In the genomic region with DNA sequence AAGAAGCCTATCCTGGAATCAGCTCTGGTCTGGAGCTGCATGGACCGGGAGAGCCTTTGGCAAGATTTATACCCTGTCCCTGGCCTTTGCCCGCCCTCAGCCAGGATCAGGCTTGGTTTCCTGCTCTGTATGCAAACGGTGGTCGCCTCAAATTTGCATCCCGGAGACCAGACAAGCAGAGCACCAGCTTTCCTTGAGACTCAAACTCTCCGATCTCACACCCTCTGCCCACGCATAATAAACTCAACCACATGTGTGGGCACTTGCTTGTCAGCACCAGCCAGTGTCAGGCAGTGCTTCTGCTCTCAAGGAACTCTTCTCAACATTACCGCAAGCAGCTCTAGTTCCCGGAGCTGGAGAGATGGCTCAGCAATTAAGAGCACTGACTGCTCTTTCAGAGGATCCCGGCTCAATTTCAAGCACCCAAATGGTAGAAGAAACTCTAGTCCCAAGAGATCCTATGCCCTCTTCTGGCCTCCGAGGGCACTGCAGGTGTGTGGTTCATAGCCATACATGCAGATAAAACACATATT, we compare ENCODE assay signal across 8 mouse cellular contexts. TPM values are rescaled to one million over a fixed set of nuclear protein-coding genes. Genes with fewer than 3 reads are reported as not detected.
DNase-seq lines count a peak whose midpoint lies in the region; ATAC-seq and TF ChIP-seq lines count a peak whose summit lies in the region.

No protein-coding gene starts in this region.

- TF ChIP-seq EP300 in heart, postnatal 0 days (IDR thresholded peaks at IDR 0.05; ENCODE audit: low read depth) = no peak
- no peak for TF ChIP-seq EP300 in lung, postnatal 0 days (IDR thresholded peaks at IDR 0.05)

- peak overlapping the region; percentile 57 for H3K9ac ChIP-seq in forebrain, embryonic 11.5 days (ENCODE audit: low read length)
- peak overlapping the region; percentile 32 for H3K9ac ChIP-seq in heart, postnatal 0 days (replicated peaks; ENCODE audit: low read depth, low read length)
- H3K9ac ChIP-seq in lung, postnatal 0 days (replicated peaks; ENCODE audit: low read depth) = peak overlapping the region; percentile 54

- H3K4me3 ChIP-seq in forebrain, embryonic 11.5 days (ENCODE audit: low read depth, low read length) = peak overlapping the region; percentile 35
- peak overlapping the region; percentile 47 for H3K4me3 ChIP-seq in heart, postnatal 0 days (ENCODE audit: low read depth, low read length)
- peak overlapping the region; percentile 45 for H3K4me3 ChIP-seq in lung, postnatal 0 days (ENCODE audit: low read depth, low read length)

- H3K27ac ChIP-seq in forebrain, embryonic 11.5 days (ENCODE audit: low read depth, low read length) = peak overlapping the region; percentile 66; the same call in 1 of the 2 replicates
- H3K27ac ChIP-seq in heart, postnatal 0 days (ENCODE audit: low read depth) = peak overlapping the region; percentile 80
- peak overlapping the region; percentile 84 for H3K27ac ChIP-seq in lung, postnatal 0 days (ENCODE audit: low read length)

- peak; percentile 91 for DNase-seq in ES-CJ7 (ENCODE audit: low read depth, low spot score)
- peak; percentile 59 for DNase-seq in c-Kit-negative CD71-positive TER-119-positive erythroid progenitor cells, embryonic 14.5 days (ENCODE audit: low read depth, low spot score)
- DNase-seq in forebrain, embryonic 11.5 days (ENCODE audit: low spot score) = peak; percentile 83
- peak; percentile 36 for DNase-seq in heart, postnatal 0 days (ENCODE audit: low spot score)
- DNase-seq in kidney, postnatal 14 days = peak; percentile 81
- DNase-seq in lung, postnatal 0 days (ENCODE audit: low spot score) = peak; percentile 72
- DNase-seq in ovary, postnatal 14 days (ENCODE audit: low spot score) = peak; percentile 65
- DNase-seq in thymus, postnatal 14 days = peak; percentile 86

- peak; percentile 59 for TF ChIP-seq CTCF in heart, postnatal 0 days (IDR thresholded peaks at IDR 0.05; ENCODE audit: low read depth)
- TF ChIP-seq CTCF in lung, postnatal 0 days (IDR thresholded peaks at IDR 0.05) = peak; percentile 76

- no peaks in the 10 kb centered on the region for H3K9me3 ChIP-seq in forebrain, embryonic 11.5 days (ENCODE audit: control insufficient read depth, low read length)
- no peaks in the 10 kb centered on the region for H3K9me3 ChIP-seq in heart, postnatal 0 days (replicated peaks; ENCODE audit: control insufficient read depth, low read length)
- H3K9me3 ChIP-seq in lung, postnatal 0 days (ENCODE audit: low read length) = no peaks in the 10 kb centered on the region

- WGBS in forebrain, embryonic 11.5 days = 4% methylated on average over 11 of the region's 11 CpGs
- 3% methylated on average over 11 of the region's 11 CpGs for WGBS in heart, postnatal 0 days
- WGBS in lung, postnatal 0 days = 3% methylated on average over 11 of the region's 11 CpGs

- H3K4me2 ChIP-seq in forebrain, embryonic 11.5 days (ENCODE audit: low read depth, low read length, severe bottlenecking) = peak overlapping the region; percentile 75
- H3K4me2 ChIP-seq in heart, postnatal 0 days (ENCODE audit: low read depth, low read length) = peak overlapping the region; percentile 80
- H3K4me2 ChIP-seq in lung, postnatal 0 days (replicated peaks; ENCODE audit: low read depth, low read length) = peak overlapping the region; percentile 83

- peak; percentile 28 for ATAC-seq in forebrain, embryonic 11.5 days (replicated peaks; ENCODE audit: low FRiP score)
- peak; percentile 12 for ATAC-seq in heart, postnatal 0 days (ENCODE audit: insufficient read depth, low read depth)
- ATAC-seq in lung, postnatal 0 days = peak; percentile 12

- H3K4me1 ChIP-seq in forebrain, embryonic 11.5 days (replicated peaks; ENCODE audit: control insufficient read depth, insufficient read depth, low read length) = peaks cover 6% of the 10 kb centered on the region; the same call in 1 of the 2 replicates
- H3K4me1 ChIP-seq in heart, postnatal 0 days (ENCODE audit: control insufficient read depth, insufficient read depth) = peaks cover 3% of the 10 kb centered on the region
- H3K4me1 ChIP-seq in lung, postnatal 0 days (ENCODE audit: insufficient read depth, low read depth, low read length) = 0 out of 2 replicates have a peak, but pooled peaks cover 2% of the 10 kb centered on the region

- H3K36me3 ChIP-seq in forebrain, embryonic 11.5 days (ENCODE audit: control insufficient read depth, insufficient read depth, low read length) = peaks cover 10% of the 10 kb centered on the region
- H3K36me3 ChIP-seq in heart, postnatal 0 days (replicated peaks; ENCODE audit: control insufficient read depth, insufficient read depth, low read length) = peaks cover 21% of the 10 kb centered on the region
- no peaks in the 10 kb centered on the region; the same call in 1 of the 2 replicates for H3K36me3 ChIP-seq in lung, postnatal 0 days (ENCODE audit: insufficient read depth, low read length)

- no peaks in the 10 kb centered on the region for H3K27me3 ChIP-seq in forebrain, embryonic 11.5 days (ENCODE audit: control insufficient read depth, insufficient read depth, low read length)
- H3K27me3 ChIP-seq in heart, postnatal 0 days (ENCODE audit: control insufficient read depth, insufficient read depth, low read length) = no peaks in the 10 kb centered on the region
- H3K27me3 ChIP-seq in lung, postnatal 0 days (replicated peaks; ENCODE audit: insufficient read depth, low read length) = no peaks in the 10 kb centered on the region

RNA-seq across cellular contexts. Expression of a gene that starts 6.7 kb away (rescaled TPM):
- polyA plus RNA-seq in forebrain, embryonic 11.5 days (2014; fragmentation: Nextera tagmentation; extraction: Ambion mirVana) = 45.7 and 46.9 TPM in 2 replicates
- 82.6 and 106 TPM in 2 replicates for total RNA-seq in heart, postnatal 0 days (2014; rRNA removed; ENCODE audit: low replicate concordance)
- 38.0 and 38.4 TPM in 2 replicates for polyA plus RNA-seq in heart, postnatal 0 days (2015; fragmentation: Nextera tagmentation; extraction: Ambion mirVana)
- 72.5 and 75.0 TPM in 2 replicates for polyA plus RNA-seq in lung, postnatal 0 days (2015; fragmentation: Nextera tagmentation; extraction: Ambion mirVana)

RNA-seq across cellular contexts. Expression of a gene that starts 11.2 kb away (rescaled TPM):
- 0.13 and 0.21 TPM in 2 replicates for polyA plus RNA-seq in forebrain, embryonic 11.5 days (2014; fragmentation: Nextera tagmentation; extraction: Ambion mirVana)
- not detected in 2 replicates for total RNA-seq in heart, postnatal 0 days (2014; rRNA removed; ENCODE audit: low replicate concordance)
- 0.16 and 0.36 TPM in 2 replicates for polyA plus RNA-seq in heart, postnatal 0 days (2015; fragmentation: Nextera tagmentation; extraction: Ambion mirVana)
- 0.75 and 1.3 TPM in 2 replicates for polyA plus RNA-seq in lung, postnatal 0 days (2015; fragmentation: Nextera tagmentation; extraction: Ambion mirVana)

RNA-seq across cellular contexts. Expression of a gene that starts 23.0 kb away (rescaled TPM):
- 1.0 and 1.9 TPM in 2 replicates for polyA plus RNA-seq in forebrain, embryonic 11.5 days (2014; fragmentation: Nextera tagmentation; extraction: Ambion mirVana)
- total RNA-seq in heart, postnatal 0 days (2014; rRNA removed; ENCODE audit: low replicate concordance) = 2.0 and 2.5 TPM in 2 replicates
- 1.6 and 1.8 TPM in 2 replicates for polyA plus RNA-seq in heart, postnatal 0 days (2015; fragmentation: Nextera tagmentation; extraction: Ambion mirVana)
- polyA plus RNA-seq in lung, postnatal 0 days (2015; fragmentation: Nextera tagmentation; extraction: Ambion mirVana) = 4.6 and 4.8 TPM in 2 replicates

RNA-seq across cellular contexts. Expression of a gene that starts 36.1 kb away (rescaled TPM):
- polyA plus RNA-seq in forebrain, embryonic 11.5 days (2014; fragmentation: Nextera tagmentation; extraction: Ambion mirVana) = 0.52 TPM in 1 of 2 replicates, not detected in the other
- total RNA-seq in heart, postnatal 0 days (2014; rRNA removed; ENCODE audit: low replicate concordance) = 0.12 TPM in 1 of 2 replicates, not detected in the other
- 0.51 and 0.61 TPM in 2 replicates for polyA plus RNA-seq in heart, postnatal 0 days (2015; fragmentation: Nextera tagmentation; extraction: Ambion mirVana)
- 3.4 and 5.1 TPM in 2 replicates for polyA plus RNA-seq in lung, postnatal 0 days (2015; fragmentation: Nextera tagmentation; extraction: Ambion mirVana)

Comparison
In these comparisons a context has a peak if more than half of its experiments do, and no peak if none do; other contexts are left out.
1. Peak in every context shown above with its lines: DNase-seq, ATAC-seq, H3K4me3 ChIP-seq and H3K27ac ChIP-seq.
2. DNase-seq: peak in every context shown above with its lines; median percentile 91 in ES-CJ7; 86 in thymus, postnatal 14 days; 83 in forebrain, embryonic 11.5 days; 81 in kidney, postnatal 14 days; 72 in lung, postnatal 0 days; 65 in ovary, postnatal 14 days; 59 in c-Kit-negative CD71-positive TER-119-positive erythroid progenitor cells, embryonic 14.5 days; 36 in heart, postnatal 0 days.